Mouse (Mus musculus) T-helper 2 cell (primary cell): ENCODE measurements around the gene Vmn1r228.

Source experiments
- in situ Hi-C: fragments of 300-600 bp; cut with MboI, MseI; formaldehyde crosslinking; loops from one replicate; pipeline ENCODE4 v1.15.1; 2025; ENCODE audit warnings: high pct_unique_total_duplicates

The Vmn1r228 gene

DNA sequence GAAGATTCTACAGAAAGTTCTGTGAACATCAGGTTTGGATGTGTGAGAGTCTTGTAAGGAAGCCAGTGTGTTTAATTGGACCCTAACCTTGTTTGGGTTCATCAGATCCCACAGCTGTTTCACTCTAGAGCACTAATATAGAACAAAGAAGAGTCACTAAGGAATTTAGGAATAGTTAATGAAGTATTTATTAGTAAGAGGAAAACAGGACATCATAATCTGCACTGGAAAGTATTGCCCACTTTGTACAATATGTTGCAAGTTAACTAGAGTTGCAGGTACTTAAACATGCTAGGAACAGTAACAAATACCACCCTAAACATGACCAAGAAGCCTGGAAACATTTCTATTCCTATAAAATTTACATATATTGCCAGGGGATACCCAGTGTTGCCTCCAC, at the start of gene Vmn1r228:
Gene Vmn1r228 (minus strand): TSS at position 101 of the 400 bp plus-strand sequence.
- in situ Hi-C loops, result no loop called here

DNA sequence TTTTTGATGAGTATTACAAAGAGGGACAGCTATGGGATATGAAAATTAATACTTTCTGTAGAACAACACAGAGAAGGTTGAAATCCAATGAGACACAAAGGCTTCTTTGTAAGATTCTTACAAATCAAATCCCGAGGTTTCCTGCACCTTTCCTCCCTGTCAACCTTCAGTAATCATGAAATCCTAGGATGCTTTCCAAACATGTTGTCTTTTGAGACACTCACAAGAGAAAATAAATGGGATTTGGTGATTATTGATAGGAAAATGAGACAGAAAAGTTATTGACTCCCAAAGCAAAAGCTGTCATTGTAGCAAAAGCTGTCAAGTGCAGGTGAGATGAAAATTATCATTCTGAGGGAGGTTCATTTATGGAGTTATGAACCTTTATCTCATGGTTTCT, 25.3 kb upstream of the Vmn1r228 start, which contains the start of gene Vmn1r229:
Gene Vmn1r229 (plus strand): TSS at position 301 of the 400 bp plus-strand sequence.
- in situ Hi-C loops, result no loop called here

DNA sequence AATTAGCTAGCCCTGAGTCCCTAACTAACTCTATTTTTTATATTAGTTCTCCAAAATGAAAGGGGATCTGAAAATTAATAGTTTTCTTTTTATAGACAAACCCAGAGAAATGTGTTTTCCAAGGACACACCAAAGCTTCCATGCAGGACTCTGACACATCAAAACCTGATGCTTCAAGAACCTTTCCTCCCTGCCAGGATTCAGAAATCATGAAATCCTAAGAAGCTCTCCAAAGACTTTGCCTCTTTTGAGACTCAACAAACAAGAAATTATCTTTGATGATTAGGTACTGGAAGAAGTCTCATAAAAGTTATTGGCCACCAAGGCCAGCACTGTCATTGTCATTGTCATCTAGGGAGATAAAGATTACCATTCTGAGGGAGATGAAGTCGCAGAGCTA, 56.4 kb downstream of the Vmn1r228 start, which contains the start of gene Vmn1r227:
Gene Vmn1r227 (plus strand): TSS at position 301 of the 400 bp plus-strand sequence.
- in situ Hi-C loops, result no loop called here
